Mouse (Mus musculus) hindbrain, embryonic 15.5 days (tissue): ENCODE results near the gene Tff2. TPM values are rescaled to one million over a fixed set of nuclear protein-coding genes. Genes with fewer than 3 reads are reported as not detected.

Experiments used
- ATAC-seq: fragments of 200-750 bp; cut with Nextera tagmentation; 2 replicates; pipeline ENCODE4 v1.8.0; 2017; ENCODE audit warnings: low read depth, moderate number of reproducible peaks, moderate TSS enrichment; ENCODE audit not compliant: low FRiP score
- H3K27ac ChIP-seq: fragments of 300-500 bp; sonication (generic); replicated peaks from 2 replicates; pipeline ENCODE4 v1.5.1; 2015; ENCODE audit warnings: mild to moderate bottlenecking, inconsistent platforms
- H3K27me3 ChIP-seq: fragments of 300-500 bp; sonication (generic); 2 replicates; pipeline ENCODE4 v1.6.1; 2015; ENCODE audit warnings: control low read depth, inconsistent platforms
- H3K36me3 ChIP-seq: fragments of 300-500 bp; sonication (generic); 2 replicates; pipeline ENCODE4 v1.6.1; 2015; ENCODE audit warnings: control low read depth, inconsistent platforms
- H3K4me1 ChIP-seq: fragments of 300-500 bp; sonication (generic); replicated peaks from 2 replicates; pipeline ENCODE4 v1.6.1; 2015; ENCODE audit warnings: control low read depth, inconsistent platforms
- H3K4me2 ChIP-seq: fragments of 300-500 bp; sonication (generic); 2 replicates; pipeline ENCODE4 v1.6.1; 2015; ENCODE audit warnings: moderate library complexity, mild to moderate bottlenecking, inconsistent platforms
- H3K4me3 ChIP-seq: fragments of 300-500 bp; sonication (generic); 2 replicates; pipeline ENCODE4 v1.5.1; 2015; ENCODE audit warnings: mild to moderate bottlenecking, inconsistent platforms
- H3K9ac ChIP-seq: fragments of 300-500 bp; sonication (generic); 2 replicates; pipeline ENCODE4 v1.6.1; 2015; ENCODE audit warnings: inconsistent platforms
- H3K9me3 ChIP-seq: fragments of 300-500 bp; sonication (generic); 2 replicates; pipeline ENCODE4 v1.6.1; 2016; ENCODE audit warnings: control low read depth, inconsistent platforms
- WGBS: fragments of 180-500 bp; shearing (Covaris S2); methylation state at CpG from one replicate; pipeline ENCODE4 v1.1.7; 2015; 5-methylcytosine and 5-hydroxymethylcytosine counted together
- polyA plus RNA-seq: library from polyadenylated mRNA; unstranded; fragments of >200 nt; fragmentation: Nextera tagmentation; extraction: Ambion mirVana; gene quantifications from 2 replicates; pipeline ENCODE4 v1.2.1, GENCODE M21; 2015

Tff2 gene
- polyA plus RNA-seq, 1 experiment from 2014 or later = not detected

GRCm38 (mm10) chr17:31103007-31103570 is 41.0 kb downstream of the Tff2 start:
- 94% methylated on average over 8 of the region's 8 CpGs for WGBS
- ATAC-seq = no peak

GRCm38 (mm10) chr17:31098788-31099187 is 45.3 kb downstream of the Tff2 start:
- Histone ChIP-seq H3K9ac (no peak overlapping the region), H3K27me3 (no peaks in the 10 kb centered on the region), H3K36me3 (peaks cover 18% of the 10 kb centered on the region), H3K4me1 (no peaks in the 10 kb centered on the region), H3K4me2 (no peak overlapping the region), H3K4me3 (no peak overlapping the region), H3K27ac (no peak overlapping the region), H3K9me3 (no peaks in the 10 kb centered on the region)
- ATAC-seq = no peak
- WGBS = 89% methylated on average over 5 of the region's 5 CpGs

More at GRCm38 (mm10) chr17:31103007-31103570, 41.0 kb downstream of the Tff2 start:
- Histone ChIP-seq H3K27ac (no peak overlapping the region), H3K9me3 (no peaks in the 10 kb centered on the region), H3K4me3 (no peak overlapping the region), H3K9ac (no peak overlapping the region), H3K36me3 (peaks cover 11% of the 10 kb centered on the region), H3K27me3 (no peaks in the 10 kb centered on the region), H3K4me2 (no peak overlapping the region), H3K4me1 (no peaks in the 10 kb centered on the region)

GRCm38 (mm10) chr17:31096893-31097292 is 47.2 kb downstream of the Tff2 start:
- no peak for ATAC-seq

GRCm38 (mm10) chr17:31095570-31095969 is 48.5 kb downstream of the Tff2 start:
- Histone ChIP-seq H3K27me3 (no peaks in the 10 kb centered on the region), H3K9me3 (no peaks in the 10 kb centered on the region), H3K9ac (no peak overlapping the region), H3K4me3 (no peak overlapping the region), H3K36me3 (peaks cover 23% of the 10 kb centered on the region), H3K4me1 (peaks cover 10% of the 10 kb centered on the region), H3K27ac (no peak overlapping the region), H3K4me2 (no peak overlapping the region)
- WGBS = 83% methylated on average over 7 of the region's 7 CpGs
- no peak for ATAC-seq

More at GRCm38 (mm10) chr17:31096893-31097292, 47.2 kb downstream of the Tff2 start:
- Histone ChIP-seq H3K27ac (no peak overlapping the region), H3K4me1 (no peaks in the 10 kb centered on the region), H3K4me3 (no peak overlapping the region), H3K27me3 (no peaks in the 10 kb centered on the region), H3K36me3 (peaks cover 23% of the 10 kb centered on the region), H3K9me3 (no peaks in the 10 kb centered on the region), H3K4me2 (no peak overlapping the region), H3K9ac (no peak overlapping the region)
- WGBS = 97% methylated on average over 2 of the region's 2 CpGs

GRCm38 (mm10) chr17:31094781-31095180 is 49.3 kb downstream of the Tff2 start:
- H3K4me1 ChIP-seq = peaks cover 18% of the 10 kb centered on the region
- H3K27me3 ChIP-seq = no peaks in the 10 kb centered on the region
- H3K4me2 ChIP-seq = no peak overlapping the region
- no peak for ATAC-seq
- H3K27ac ChIP-seq = no peak overlapping the region
- no peaks in the 10 kb centered on the region for H3K9me3 ChIP-seq
- no peak overlapping the region for H3K9ac ChIP-seq
- no peak overlapping the region for H3K4me3 ChIP-seq
- 56% methylated on average over 5 of the region's 5 CpGs for WGBS
- peaks cover 23% of the 10 kb centered on the region for H3K36me3 ChIP-seq

Other genes starting within 250 kb of the Tff2 start
- 0.71 and 0.95 TPM in 2 replicates for gene Glp1r, start 242.5 kb downstream of the Tff2 start, polyA plus RNA-seq
- gene Umodl1, start 189.6 kb downstream of the Tff2 start, polyA plus RNA-seq = not detected in 2 replicates
- gene Abcg1, start 86.6 kb downstream of the Tff2 start, polyA plus RNA-seq = 19.9 TPM in 2 replicates
- gene Tff3, start 14.6 kb downstream of the Tff2 start, polyA plus RNA-seq = 2.4 and 3.2 TPM in 2 replicates
- gene Tff1, start 21.0 kb upstream of the Tff2 start, polyA plus RNA-seq = not detected in 2 replicates
- not detected in 2 replicates for gene Tmprss3, start 54.7 kb upstream of the Tff2 start, polyA plus RNA-seq
- gene Ubash3a, start 63.6 kb upstream of the Tff2 start, polyA plus RNA-seq = 0.09 TPM in 1 of 2 replicates, not detected in the other
- gene Rsph1, start 133.1 kb upstream of the Tff2 start, polyA plus RNA-seq = 5.9 and 7.5 TPM in 2 replicates
- 9.4 and 13.4 TPM in 2 replicates for gene Slc37a1, start 142.5 kb upstream of the Tff2 start, polyA plus RNA-seq
- 28.1 and 34.2 TPM in 2 replicates for gene Pde9a, start 241.9 kb upstream of the Tff2 start, polyA plus RNA-seq